18 mouse cellular contexts compared by ENCODE assay signal in the genomic region with DNA sequence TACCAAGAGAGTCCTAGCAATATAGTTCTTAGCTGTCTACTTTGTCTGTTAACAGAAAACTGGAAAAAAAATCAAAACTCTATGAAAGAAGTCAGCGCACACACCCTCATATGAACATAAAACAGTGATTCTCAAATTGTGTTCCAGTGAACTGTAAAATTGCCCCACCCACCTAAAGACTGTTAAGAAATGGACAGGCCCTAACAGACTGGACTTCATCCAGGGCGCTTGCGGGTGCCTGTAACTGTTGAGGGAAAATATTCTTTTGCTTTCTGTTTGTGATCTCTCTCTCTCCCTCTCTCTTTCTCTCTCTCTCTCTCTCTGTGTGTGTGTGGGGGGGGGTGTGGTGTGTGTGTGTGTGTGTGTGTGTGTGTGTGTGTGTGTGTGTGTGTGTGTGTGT.
"Had no signal": no experiment of that assay in that cellular context is flagged by ENCODE, and none has a peak within 500 bp of the region (broad histone marks: within the 10 kb centered on the region; RNA-seq: fewer than 3 reads in every experiment).

No protein-coding gene starts in this region.

- H3K9ac ChIP-seq: liver, postnatal 0 days; lung, embryonic 14.5 days; midbrain, embryonic 13.5 days; midbrain, embryonic 15.5 days; neural tube, embryonic 12.5 days had no signal

- DNase-seq: liver, postnatal 0 days; lung, embryonic 14.5 days; lung, postnatal 14 days; lung, postnatal 36 days; retina, postnatal 1 day; right cerebral cortex, adult 18-20 months; right cerebral cortex, postnatal 25 days; right cerebral cortex, postnatal 4 days; spleen, adult 18-20 months; thymus, adult 18-20 months; thymus, postnatal 14 days; thymus, postnatal 36 days had no signal

- H3K27me3 ChIP-seq: megakaryocyte, embryonic 14.5 days; midbrain, embryonic 13.5 days; midbrain, embryonic 15.5 days; neural tube, embryonic 12.5 days had no signal

- H3K4me3 ChIP-seq: megakaryocyte, embryonic 14.5 days; midbrain, embryonic 13.5 days; midbrain, embryonic 15.5 days; neural tube, embryonic 12.5 days had no signal

- H3K4me1 ChIP-seq: midbrain, embryonic 15.5 days; neural tube, embryonic 12.5 days had no signal

- ATAC-seq: liver, postnatal 0 days; midbrain, embryonic 13.5 days; midbrain, embryonic 15.5 days had no signal

- H3K4me2 ChIP-seq: lung, embryonic 14.5 days; midbrain, embryonic 11.5 days; midbrain, embryonic 13.5 days; midbrain, embryonic 15.5 days; neural tube, embryonic 12.5 days had no signal

- H3K9me3 ChIP-seq: megakaryocyte, embryonic 14.5 days; midbrain, embryonic 13.5 days; midbrain, embryonic 15.5 days; neural tube, embryonic 12.5 days had no signal

- H3K27ac ChIP-seq: macrophage; midbrain, embryonic 13.5 days; midbrain, embryonic 15.5 days; neural tube, embryonic 12.5 days had no signal

- H3K36me3 ChIP-seq: midbrain, embryonic 13.5 days; midbrain, embryonic 15.5 days; neural tube, embryonic 12.5 days had no signal
